Mouse (Mus musculus): Measurements from ENCODE around the gene Mgat5.

DNA sequence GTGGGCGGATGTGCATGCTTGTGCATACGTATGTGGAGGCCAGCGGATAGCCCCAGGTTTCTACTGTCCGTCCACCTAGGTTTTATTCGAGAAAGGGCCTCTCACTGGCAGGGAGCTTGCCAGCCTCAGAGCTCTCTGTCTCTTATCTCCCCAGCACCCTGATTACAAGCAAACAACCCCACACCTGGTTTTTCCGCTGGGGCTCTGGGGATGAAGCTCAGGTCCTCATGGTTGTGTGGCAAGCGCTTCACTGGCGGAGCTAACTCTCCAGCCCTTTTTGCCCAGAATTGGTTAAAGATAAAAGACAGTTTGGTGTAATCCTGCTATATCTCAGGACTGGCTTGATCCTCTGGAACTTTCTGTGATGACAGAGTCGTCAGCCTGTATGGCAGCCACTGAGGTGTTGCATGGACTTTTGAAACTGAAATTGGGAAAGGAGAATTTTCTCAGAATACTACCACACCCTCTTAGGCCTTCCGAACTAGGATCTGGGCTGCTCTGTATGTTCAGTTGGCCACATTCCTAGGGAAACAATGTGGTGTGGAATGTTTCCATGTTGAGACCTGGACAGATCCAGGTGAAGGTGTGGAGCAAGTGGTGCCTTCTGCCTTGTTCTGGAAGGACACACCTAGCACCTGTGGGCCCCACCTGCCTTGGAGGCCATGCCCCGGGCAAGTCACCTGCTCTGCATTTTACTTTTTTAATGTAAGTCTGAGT lies 39.4 kb downstream of the Mgat5 start:
- TF ChIP-seq CTCF (conservative IDR thresholded peaks at IDR 0.05; ENCODE audit: insufficient read depth, insufficient read length, low read depth, low read length): no peak
- TF ChIP-seq POLR2A (IDR thresholded peaks at IDR 0.05; ENCODE audit: low read depth, low read length): no peak
